Mouse (Mus musculus) adrenal gland, postnatal 10 days (tissue): ENCODE measurements at regions not wholly inside any gene's neighbourhood (a gene's known extent, or its start where the extent isn't known, plus 50 kb on each side); places are given as distances from the start of the nearest gene placed in this dataset.
A peak's percentile ranks its signal among the peaks of the same experiment; 100 is the strongest.

ENCODE experiments used
- DNase-seq: peaks from one replicate; pipeline ENCODE4 v3.0.0; 2021; ENCODE audit warnings: mixed read lengths

- DNase-seq = no peak
These were observed 162.1 kb upstream of the Kirrel3 start for GRCm38 (mm10) chr9:34323571-34323970.

GRCm38 (mm10) chr9:34328723-34329122 is 157.0 kb upstream of the Kirrel3 start:
- DNase-seq = no peak

GRCm38 (mm10) chr9:34334112-34334511 is 151.6 kb upstream of the Kirrel3 start:
- DNase-seq = no peak

DNA sequence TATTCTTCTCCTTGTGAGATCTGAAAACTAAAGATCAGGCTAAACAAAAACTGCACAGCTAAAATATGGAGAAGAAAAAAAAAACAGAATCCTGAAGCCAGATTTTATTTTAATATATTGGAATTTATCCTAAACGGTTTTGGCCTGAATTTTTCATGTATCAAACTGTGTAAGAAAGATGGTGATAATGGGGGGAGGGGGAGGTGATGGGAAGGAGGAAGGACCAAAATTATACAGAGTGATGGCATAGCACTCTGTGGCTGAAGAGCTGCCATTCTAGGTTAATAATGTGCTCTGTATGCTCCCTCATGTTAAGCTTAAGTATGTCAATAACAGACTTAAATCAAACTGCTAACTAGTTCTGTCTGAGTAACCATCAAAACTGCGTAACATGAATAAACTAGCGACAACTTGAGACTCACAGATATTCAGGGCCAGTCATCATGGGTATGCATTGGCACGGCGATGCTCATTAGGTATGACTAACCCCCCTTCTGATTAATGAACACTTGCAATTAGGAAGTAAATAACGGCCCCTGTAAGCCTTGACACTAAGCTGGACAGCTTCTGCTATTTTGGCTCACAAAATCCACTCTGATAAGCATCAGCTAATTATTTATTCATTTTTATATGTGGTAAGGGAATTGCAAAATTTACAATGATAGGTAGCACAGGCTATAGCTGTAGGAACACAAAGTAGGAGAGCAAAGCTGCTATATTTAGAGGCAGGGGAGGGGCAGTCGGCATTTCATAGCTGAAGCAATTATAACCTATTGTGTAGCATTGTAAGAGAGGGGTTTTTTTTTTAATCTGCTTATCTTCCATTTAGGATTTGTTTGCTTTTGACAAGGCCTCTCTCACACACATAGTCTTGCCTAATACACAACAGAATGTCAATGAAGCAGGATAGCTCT is 150.9 kb upstream of the Kirrel3 start:
- DNase-seq = no peak

- DNase-seq = no peak
These were observed 137.3 kb upstream of the Kirrel3 start for GRCm38 (mm10) chr9:34348442-34348841.

GRCm38 (mm10) chr9:34349997-34350396 is 135.7 kb upstream of the Kirrel3 start:
- no peak for DNase-seq

- DNase-seq = no peak
These were observed 131.9 kb upstream of the Kirrel3 start for GRCm38 (mm10) chr9:34353744-34354143.

DNA sequence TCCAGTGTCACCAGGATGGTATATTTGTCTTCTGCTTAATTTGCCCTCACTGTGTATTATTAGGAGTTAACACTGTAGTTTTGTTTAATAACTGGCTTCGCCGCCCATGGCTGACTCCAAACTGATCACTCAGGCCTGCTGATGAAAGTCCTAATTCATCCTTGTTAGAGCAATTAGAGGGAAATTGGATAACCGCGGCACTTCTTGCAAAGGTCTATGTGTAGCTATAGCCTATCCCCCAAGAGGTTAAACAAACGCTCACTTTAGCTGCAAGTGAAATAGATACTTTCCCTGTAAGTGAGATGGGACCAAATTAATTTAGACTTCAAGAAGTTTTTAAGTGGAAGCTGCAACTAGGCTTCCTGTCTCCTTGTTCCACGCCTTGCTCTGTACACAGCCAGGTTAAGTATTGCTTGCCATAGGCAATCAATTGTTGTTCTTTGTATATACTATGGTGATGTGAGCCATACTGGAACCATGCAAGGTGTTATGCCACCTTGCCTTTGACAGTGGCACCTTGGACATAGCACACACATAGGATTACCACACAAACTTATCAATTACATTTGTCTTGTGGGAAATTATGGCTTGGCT is 130.9 kb upstream of the Kirrel3 start:
- no peak for DNase-seq

DNA sequence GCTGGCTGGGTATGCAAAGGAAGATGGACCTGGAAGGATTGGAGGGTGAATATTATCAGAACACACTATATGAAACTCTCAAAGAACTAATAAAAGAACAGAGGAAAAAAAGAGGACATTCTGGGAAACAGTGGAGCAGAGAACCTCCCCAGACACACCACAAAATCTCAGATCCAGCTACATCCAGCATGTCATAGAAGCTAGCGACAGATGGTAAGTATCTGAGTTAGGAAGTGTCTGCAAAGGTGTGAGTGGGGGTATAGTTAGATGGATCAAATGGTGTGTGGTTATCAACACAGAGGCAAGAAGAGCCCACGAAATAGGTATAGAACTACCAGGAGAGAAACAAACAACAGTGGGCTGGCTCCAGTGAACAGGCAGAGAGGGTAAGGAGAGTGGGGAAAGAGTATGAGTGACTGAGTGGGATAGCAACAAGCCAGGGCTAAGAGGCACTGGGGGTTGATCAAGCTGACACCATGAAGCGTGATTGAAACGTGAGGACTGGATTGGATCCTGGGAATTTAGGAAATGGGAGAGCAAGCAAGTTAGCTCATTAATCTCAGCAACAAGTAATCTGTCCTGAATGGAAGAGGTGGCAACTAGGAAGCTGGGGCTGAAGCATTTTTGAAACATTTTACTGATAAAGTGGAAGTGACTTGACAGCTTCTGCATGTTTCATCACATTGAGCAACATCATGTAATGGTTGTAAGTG is 114.9 kb upstream of the Kirrel3 start:
- DNase-seq = no peak

DNA sequence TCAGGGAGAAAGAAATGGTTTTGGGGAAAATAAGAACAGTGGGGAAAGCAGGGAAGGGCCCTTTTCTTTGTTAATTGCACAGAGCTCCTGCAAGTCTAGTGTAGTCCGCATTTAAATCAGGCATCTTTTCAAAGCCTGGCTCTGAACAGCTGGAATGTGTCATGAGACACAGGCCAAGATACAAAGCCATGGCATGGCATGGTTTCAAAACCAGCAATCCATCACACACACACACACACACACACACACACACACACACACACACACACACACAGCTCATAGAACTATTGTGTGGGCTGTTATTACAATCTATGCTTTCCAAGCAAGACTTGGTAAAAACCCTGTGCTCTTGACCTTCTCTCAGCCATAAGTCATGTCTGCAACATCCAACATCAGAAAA is 110.5 kb upstream of the Kirrel3 start:
- peak; percentile 71 for DNase-seq

- DNase-seq = peak; percentile 22
These were observed 105.7 kb upstream of the Kirrel3 start for GRCm38 (mm10) chr9:34380008-34380407.

DNA sequence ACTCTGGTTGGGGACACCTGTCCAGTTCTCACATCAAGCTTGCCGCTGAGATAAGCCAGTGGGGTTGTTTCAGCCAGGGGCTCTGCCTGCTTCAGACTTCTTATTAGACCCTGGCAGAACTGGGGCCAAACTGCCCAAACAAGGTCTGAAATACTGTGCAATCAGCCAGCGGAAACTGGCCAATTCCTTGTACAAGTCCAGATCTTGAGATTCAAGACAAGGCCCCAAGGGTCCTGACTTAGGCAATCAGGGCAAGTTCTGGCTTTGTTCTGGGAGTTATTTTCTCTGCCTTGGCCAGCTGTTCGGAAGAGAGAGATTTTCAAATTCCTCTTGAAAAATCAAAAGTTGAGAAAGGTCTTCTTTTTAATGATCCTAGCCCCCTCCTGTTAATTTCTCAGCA is 104.1 kb upstream of the Kirrel3 start:
- peak; percentile 50 for DNase-seq

DNA sequence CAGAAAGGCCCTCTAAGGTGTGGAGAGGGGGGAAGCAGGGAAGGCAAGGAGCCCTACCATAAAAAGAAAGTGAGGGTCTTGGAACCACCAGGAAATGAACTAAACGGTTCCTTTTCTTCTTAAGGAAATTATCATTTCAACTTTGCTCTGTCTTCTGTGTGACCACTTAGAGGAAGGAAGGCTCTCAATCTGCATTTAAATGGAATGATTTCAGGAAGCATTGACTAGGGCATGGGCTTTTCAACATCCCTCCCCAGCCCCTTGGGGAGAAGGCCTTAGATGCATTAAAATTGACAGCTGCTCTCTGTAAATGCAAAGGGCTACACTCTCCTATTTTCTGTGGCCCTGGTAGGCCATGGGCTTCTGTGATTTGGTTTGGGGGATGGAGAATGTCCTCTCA is 103.5 kb upstream of the Kirrel3 start:
- no peak for DNase-seq

GRCm38 (mm10) chr9:34386071-34386470 is 99.6 kb upstream of the Kirrel3 start:
- peak; percentile 69 for DNase-seq

GRCm38 (mm10) chr9:34393042-34393441 is 92.7 kb upstream of the Kirrel3 start:
- no peak for DNase-seq

DNA sequence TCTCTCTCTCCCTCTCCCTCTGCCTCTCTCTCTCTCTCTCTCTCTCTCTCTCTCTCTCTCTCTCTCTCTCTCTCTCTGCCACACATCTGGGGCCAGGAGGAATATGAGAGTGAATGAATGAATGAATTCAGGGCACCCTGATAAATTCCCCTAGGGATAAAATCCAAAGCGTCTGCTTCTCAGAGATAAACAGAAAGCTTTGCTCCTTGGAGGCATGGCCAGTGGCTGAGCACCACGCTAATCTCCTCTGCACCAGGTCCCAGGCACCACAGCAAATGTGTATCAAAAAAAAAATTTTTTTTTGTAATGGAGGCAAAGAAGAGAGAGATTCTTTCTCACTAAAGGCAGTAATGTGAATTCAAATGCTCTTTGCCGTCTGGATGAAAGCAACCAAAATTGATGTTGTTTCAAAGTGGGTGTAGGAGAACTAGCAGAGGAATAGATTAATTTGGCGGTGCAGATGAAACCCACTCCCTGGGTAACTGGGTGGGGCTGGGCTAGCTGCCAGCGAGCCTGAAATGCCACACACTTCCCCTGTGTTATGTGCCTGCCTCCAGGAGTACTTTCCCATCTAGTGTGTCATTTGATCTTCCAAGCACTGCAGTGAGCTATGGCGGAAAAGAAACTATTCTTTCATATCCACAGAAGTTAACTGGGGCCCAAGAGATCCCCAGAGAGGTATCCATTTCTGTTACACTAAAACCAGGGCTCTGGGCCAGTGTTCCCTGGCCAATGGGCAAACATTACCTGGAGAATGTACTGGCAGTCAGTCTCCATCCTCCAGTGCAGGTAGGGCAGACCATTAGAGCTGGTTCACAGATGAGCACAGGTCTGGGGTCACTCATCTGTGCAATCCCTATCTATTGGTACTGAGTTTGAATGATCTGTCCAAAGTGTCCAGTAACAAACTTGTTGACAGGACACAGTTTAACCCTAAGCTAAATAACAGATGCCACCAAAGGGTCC is 89.6 kb upstream of the Kirrel3 start:
- DNase-seq = no peak

DNA sequence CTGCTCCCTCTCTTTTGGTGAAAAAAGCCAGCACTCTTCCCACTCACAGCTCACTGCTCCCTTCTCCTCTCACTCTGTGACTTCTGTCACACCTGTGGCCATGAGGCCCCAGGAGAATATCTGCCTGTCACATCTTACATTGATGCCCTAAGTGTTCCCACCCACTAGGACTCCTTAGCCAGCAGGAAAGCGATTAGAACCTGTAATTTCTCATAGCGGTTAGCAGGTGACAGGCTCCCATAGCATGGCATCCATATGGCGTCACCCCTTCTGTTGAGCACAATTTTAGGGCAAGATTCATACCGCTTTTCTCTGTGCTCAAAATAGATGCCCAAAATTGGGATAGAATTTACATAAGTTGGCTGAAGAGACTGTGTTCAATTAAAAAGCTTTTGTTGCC is 74.0 kb upstream of the Kirrel3 start:
- no peak for DNase-seq

- no peak for DNase-seq
These were observed 69.5 kb upstream of the Kirrel3 start for GRCm38 (mm10) chr9:34416153-34416552.

- no peak for DNase-seq
These were observed 67.6 kb upstream of the Kirrel3 start for GRCm38 (mm10) chr9:34418100-34418499.

DNA sequence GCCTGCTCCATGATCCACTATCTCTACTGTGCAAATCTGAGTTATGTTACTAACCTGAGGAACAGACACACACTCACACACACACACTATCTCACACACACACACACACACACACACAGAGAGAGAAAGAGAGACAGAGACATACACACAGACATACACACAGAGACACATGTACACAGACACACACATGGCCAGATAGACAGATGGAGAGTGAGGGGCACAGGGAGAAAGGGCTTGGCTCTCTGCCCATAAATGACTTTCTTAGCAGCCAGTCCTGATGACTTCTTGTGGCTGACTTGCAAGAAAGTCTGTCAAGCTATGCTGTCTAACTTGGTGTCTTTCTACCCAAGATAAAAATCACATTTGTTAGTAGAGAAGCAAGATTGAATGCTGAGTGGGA is 63.7 kb upstream of the Kirrel3 start:
- DNase-seq = no peak

DNA sequence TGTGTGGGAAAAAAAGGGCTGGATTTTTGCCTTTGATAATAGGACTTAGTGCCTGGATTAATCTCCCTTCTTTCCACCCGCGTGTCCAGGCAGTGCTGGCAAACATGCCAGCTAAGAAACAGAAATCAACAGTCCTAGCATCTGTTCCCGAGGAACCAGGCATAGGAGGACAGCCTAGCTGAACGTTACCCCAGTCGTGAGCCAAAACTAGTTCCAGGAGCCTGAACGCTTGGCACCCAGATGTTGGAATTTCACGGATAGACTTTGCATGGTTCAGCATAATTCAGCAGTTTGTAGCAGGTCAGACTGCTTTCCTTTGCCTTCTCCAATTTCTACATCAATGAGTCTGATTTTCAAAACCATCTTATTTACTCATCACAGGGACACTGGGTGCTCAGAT is 62.6 kb upstream of the Kirrel3 start:
- DNase-seq = no peak

DNA sequence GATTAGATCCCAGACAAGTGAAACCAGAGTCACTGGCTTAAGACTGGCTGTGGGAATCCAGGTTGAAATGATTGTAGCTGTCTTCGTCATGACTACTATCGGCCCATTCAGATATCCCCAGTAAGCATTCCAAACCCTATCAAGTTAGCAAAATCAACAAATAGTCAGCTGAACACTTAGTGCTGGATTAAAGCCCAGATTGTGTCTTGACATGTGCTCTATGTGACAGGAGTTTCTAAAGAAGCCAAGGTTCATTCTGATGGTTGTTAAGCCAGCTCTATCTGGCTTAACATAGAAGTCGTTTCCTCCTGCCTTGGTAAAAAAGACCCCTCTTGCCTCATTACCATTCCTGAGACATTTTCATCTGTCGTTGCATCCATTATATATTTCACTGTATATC is 59.1 kb upstream of the Kirrel3 start:
- DNase-seq = no peak
